Mouse (Mus musculus) heart, postnatal 0 days (tissue): ENCODE results near the gene Cyren.

ENCODE experiments used
- CTCF ChIP-seq: IDR thresholded peaks from 2 replicates; pipeline ENCODE4 v1.5.1; 2016; ENCODE audit warnings: antibody characterized with exemption, control low read depth, low read depth
- EP300 ChIP-seq: IDR thresholded peaks from 2 replicates; pipeline ENCODE4 v1.6.1; 2016; ENCODE audit warnings: antibody characterized with exemption, low read depth

DNA sequence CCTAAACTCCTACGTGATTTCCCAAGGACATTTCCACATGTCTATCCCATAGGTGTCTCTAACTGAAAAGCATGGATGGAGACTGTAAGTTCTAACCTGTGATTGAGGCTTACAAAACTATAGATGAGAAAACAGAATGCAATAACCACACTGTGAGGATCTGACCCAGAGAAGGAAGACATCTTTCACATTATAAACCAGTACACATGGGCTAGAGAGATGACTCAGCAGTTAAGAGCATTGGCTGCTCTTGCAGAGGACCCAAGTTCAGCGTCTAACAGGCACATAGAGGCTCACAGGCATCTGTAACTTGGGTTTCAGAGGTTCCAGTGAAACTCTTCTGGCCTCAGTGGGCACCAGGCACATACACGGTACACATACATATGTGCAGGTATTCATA is 36.6 kb upstream of the Cyren start:
- TF ChIP-seq EP300 = no peak
- TF ChIP-seq CTCF = no peak
